Mouse (Mus musculus): ENCODE results near the gene Arhgef15. TPM values are rescaled to one million over a fixed set of nuclear protein-coding genes. Genes with fewer than 3 reads are reported as not detected.

Arhgef15 gene
- polyA plus RNA-seq, 1 experiment: 0.25 TPM

DNA sequence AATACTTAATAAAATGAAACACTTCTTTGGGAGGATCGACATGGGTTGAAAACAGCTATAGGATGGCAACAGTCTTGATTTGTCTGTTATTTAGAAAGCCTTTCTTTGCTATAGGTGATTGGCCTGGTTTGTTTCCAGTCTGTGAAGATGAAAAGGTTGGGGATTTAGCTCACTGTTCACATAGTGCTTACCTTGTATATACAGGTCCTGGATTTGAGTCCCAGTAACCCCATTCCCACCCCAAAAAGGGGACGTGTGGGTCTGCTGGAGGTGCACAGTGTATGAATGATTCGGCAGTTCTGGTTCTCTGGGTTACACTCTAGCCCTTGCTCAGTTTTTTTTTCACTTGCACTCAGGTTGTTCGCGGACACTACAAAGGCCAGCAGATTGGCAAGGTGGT lies 54.5 kb downstream of the Arhgef15 start:
- H3K79me2 ChIP-seq (ENCODE audit: control insufficient read depth, insufficient read depth): peaks cover 26% of the 10 kb centered on the region
- H3K27me3 ChIP-seq (ENCODE audit: control insufficient read depth, insufficient read depth, insufficient read length): no peaks in the 10 kb centered on the region
- peak overlapping the region; percentile 99 for H3K4me3 ChIP-seq (ENCODE audit: insufficient read depth, poor library complexity, severe bottlenecking)
- H3K36me3 ChIP-seq (ENCODE audit: control insufficient read depth, insufficient read depth): peaks cover 27% of the 10 kb centered on the region
- no peak for TF ChIP-seq CEBPB (IDR thresholded peaks at IDR 0.05; ENCODE audit: low read depth)
- TF ChIP-seq FOSL1 (IDR thresholded peaks at IDR 0.05; ENCODE audit: insufficient read depth, low read length, poor library complexity, severe bottlenecking): no peak
- no peak for TF ChIP-seq MYOD1 (IDR thresholded peaks at IDR 0.05; ENCODE audit: control insufficient read depth, insufficient read length, low read depth)
- no peak for TF ChIP-seq CTCF (IDR thresholded peaks at IDR 0.05; ENCODE audit: control insufficient read depth, insufficient read depth, insufficient read length)
- no peak for TF ChIP-seq MYOG (IDR thresholded peaks at IDR 0.05; ENCODE audit: control insufficient read depth, extremely low read depth, insufficient read length)
- TF ChIP-seq MAX (IDR thresholded peaks at IDR 0.05): no peak
- no peak for TF ChIP-seq USF1 (IDR thresholded peaks at IDR 0.05; ENCODE audit: low read depth)
- H3ac ChIP-seq (ENCODE audit: control insufficient read depth, insufficient read length, low read depth): peak overlapping the region; percentile 35
- H3K79me3 ChIP-seq (ENCODE audit: low read depth): peaks cover 15% of the 10 kb centered on the region

DNA sequence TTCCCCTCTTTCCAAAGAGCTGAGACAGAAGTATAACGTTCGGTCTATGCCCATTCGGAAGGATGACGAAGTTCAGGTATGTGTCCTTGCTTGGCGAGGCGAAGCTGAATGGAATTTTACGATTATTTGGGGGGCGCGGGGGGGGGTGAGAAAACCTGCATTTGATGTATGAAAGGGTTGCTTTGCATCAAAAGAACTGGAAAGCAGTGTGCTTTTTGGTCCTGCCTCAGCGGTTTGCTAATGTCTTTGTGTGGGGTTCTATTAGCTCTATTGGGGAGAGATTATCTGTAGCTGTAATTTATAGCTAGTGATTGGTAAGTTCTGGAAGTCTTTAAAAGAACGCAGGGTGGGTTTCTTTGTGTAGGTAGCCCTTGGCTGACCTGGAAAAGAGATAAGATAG lies 54.9 kb downstream of the Arhgef15 start:
- H3K79me3 ChIP-seq (ENCODE audit: low read depth): peaks cover 15% of the 10 kb centered on the region
- H3K4me3 ChIP-seq (ENCODE audit: insufficient read depth, poor library complexity, severe bottlenecking): peak overlapping the region; percentile 99
- H3K36me3 ChIP-seq (ENCODE audit: control insufficient read depth, insufficient read depth): peaks cover 27% of the 10 kb centered on the region
- peaks cover 26% of the 10 kb centered on the region for H3K79me2 ChIP-seq (ENCODE audit: control insufficient read depth, insufficient read depth)
- TF ChIP-seq CEBPB (IDR thresholded peaks at IDR 0.05; ENCODE audit: low read depth) (no peak), MYOG (IDR thresholded peaks at IDR 0.05; ENCODE audit: control insufficient read depth, extremely low read depth, insufficient read length) (no peak), USF1 (IDR thresholded peaks at IDR 0.05; ENCODE audit: low read depth) (no peak), MYOD1 (IDR thresholded peaks at IDR 0.05; ENCODE audit: control insufficient read depth, insufficient read length, low read depth) (no peak), FOSL1 (IDR thresholded peaks at IDR 0.05; ENCODE audit: insufficient read depth, low read length, poor library complexity, severe bottlenecking) (no peak), CTCF (IDR thresholded peaks at IDR 0.05; ENCODE audit: control insufficient read depth, insufficient read depth, insufficient read length) (no peak), MAX (IDR thresholded peaks at IDR 0.05) (no peak)
- peak overlapping the region; percentile 72 for H3ac ChIP-seq (ENCODE audit: control insufficient read depth, insufficient read length, low read depth)
- no peaks in the 10 kb centered on the region for H3K27me3 ChIP-seq (ENCODE audit: control insufficient read depth, insufficient read depth, insufficient read length)

DNA sequence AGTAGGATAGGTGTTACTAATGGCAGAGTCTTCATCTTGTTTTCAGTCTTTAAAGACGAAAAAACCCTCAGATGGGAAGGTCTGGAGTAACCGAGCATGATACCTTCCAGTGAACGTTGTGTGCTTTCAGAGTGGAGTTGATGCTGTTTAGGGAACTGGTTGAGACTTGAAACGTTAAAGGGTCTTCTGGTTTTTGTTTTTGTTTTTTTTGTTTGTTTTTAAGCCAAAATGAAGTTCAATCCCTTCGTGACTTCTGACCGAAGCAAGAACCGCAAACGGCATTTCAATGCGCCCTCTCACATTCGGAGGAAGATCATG lies 55.3 kb downstream of the Arhgef15 start:
- Histone ChIP-seq H3K4me3 (ENCODE audit: insufficient read depth, poor library complexity, severe bottlenecking) (peak overlapping the region; percentile 99), H3ac (ENCODE audit: control insufficient read depth, insufficient read length, low read depth) (peak overlapping the region; percentile 96), H3K36me3 (ENCODE audit: control insufficient read depth, insufficient read depth) (peaks cover 27% of the 10 kb centered on the region), H3K27me3 (ENCODE audit: control insufficient read depth, insufficient read depth, insufficient read length) (no peaks in the 10 kb centered on the region), H3K79me3 (ENCODE audit: low read depth) (peaks cover 15% of the 10 kb centered on the region), H3K79me2 (ENCODE audit: control insufficient read depth, insufficient read depth) (peaks cover 26% of the 10 kb centered on the region)
- TF ChIP-seq FOSL1 (IDR thresholded peaks at IDR 0.05; ENCODE audit: insufficient read depth, low read length, poor library complexity, severe bottlenecking) (no peak), MYOD1 (IDR thresholded peaks at IDR 0.05; ENCODE audit: control insufficient read depth, insufficient read length, low read depth) (no peak), USF1 (IDR thresholded peaks at IDR 0.05; ENCODE audit: low read depth) (no peak)

DNA sequence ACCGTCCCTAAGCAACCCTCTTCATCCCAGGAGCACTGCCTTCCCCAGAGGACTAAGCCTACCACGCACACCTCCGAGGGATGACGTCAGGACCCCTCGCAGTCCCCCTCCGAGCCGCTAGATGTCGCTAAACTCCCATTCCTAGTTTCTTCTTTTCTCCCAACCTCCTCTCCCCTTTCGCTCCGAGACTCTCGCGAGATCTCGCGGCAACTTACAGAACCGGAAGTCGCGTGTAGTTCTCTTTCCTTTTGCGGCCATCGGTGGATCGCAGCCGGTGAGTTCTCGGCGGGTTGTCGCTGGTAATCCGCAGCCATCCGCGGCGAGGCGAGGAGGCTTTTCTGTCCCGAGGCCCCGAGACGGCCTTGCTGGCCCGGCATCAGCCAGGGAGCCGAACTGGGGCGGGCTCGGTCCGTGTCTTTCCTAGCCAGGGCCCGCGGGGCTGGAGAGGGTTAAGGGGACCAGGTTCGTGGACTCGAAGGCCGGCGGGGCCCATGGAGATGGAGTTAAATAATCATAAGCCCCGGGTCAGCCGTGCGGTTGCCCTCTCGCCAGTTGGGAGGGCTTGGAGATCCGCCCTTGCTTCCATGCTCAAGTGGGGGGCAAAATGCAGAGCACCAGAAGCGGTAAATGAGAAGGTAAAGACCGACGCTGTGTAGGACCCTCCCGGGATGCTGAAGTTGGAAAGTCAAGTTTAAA lies 55.8 kb downstream of the Arhgef15 start, which contains the start of gene Rpl26:
Rpl26 (plus strand) TSS at position 233 of the 696 bp plus-strand sequence.
- peaks cover 27% of the 10 kb centered on the region for H3K36me3 ChIP-seq (ENCODE audit: control insufficient read depth, insufficient read depth)
- peaks cover 15% of the 10 kb centered on the region for H3K79me3 ChIP-seq (ENCODE audit: low read depth)
- H3K79me2 ChIP-seq (ENCODE audit: control insufficient read depth, insufficient read depth): peaks cover 26% of the 10 kb centered on the region
- H3K27me3 ChIP-seq (ENCODE audit: control insufficient read depth, insufficient read depth, insufficient read length): no peaks in the 10 kb centered on the region
- TF ChIP-seq MAX (IDR thresholded peaks at IDR 0.05) (peak; percentile 50), CTCF (IDR thresholded peaks at IDR 0.05; ENCODE audit: control insufficient read depth, insufficient read depth, insufficient read length) (peak; percentile 81), MYOD1 (IDR thresholded peaks at IDR 0.05; ENCODE audit: control insufficient read depth, insufficient read length, low read depth) (no peak), USF1 (IDR thresholded peaks at IDR 0.05; ENCODE audit: low read depth) (no peak), FOSL1 (IDR thresholded peaks at IDR 0.05; ENCODE audit: insufficient read depth, low read length, poor library complexity, severe bottlenecking) (no peak), CEBPB (IDR thresholded peaks at IDR 0.05; ENCODE audit: low read depth) (no peak)
- peak within 1 kb of the TSS; percentile 99 for H3K4me3 ChIP-seq (ENCODE audit: insufficient read depth, poor library complexity, severe bottlenecking)
- H3ac ChIP-seq (ENCODE audit: control insufficient read depth, insufficient read length, low read depth): peak within 1 kb of the TSS; percentile 96

DNA sequence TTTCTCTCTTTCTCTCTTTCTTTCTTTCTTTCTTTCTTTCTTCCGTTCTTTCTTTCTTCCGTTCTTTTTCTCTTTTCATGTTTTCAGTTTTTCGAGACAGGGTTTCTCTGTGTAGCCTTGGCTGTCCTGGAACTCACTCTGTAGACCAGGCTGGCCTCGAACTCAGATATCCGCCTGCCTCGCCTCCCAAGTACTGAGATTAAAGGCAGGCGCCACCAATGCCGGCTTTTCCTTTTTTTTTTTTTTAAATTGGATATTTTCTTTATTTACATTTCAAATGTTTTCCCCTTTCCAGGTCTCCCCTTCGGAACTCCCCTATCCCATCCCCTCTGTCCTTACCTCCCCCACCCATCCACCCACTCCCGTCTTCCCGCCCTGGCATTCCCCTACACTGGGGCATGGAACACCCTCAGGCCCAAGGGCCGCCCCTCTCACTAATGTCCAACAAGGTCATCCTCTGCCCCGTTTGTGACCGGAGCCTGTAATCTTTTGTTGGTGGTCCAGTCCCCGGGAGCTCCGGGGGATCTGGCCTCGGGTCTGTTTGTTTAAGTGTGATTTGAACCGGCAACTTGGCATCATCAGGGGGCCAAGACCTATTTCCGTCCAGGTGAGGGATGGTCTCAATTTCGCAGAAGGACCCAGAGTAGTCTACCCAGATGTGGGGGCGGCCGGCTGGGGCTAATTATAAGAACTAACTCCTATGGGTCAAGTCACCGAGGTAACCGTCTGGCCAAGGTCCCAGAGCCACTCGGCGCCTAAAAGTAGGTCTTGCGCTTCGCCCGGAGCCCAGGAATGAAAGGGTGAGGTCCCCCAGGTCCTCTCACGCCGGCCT lies 56.5 kb downstream of the Arhgef15 start:
- peaks cover 27% of the 10 kb centered on the region for H3K36me3 ChIP-seq (ENCODE audit: control insufficient read depth, insufficient read depth)
- peaks cover 15% of the 10 kb centered on the region for H3K79me3 ChIP-seq (ENCODE audit: low read depth)
- TF ChIP-seq MAX (IDR thresholded peaks at IDR 0.05) (no peak), MYOD1 (IDR thresholded peaks at IDR 0.05; ENCODE audit: control insufficient read depth, insufficient read length, low read depth) (no peak), FOSL1 (IDR thresholded peaks at IDR 0.05; ENCODE audit: insufficient read depth, low read length, poor library complexity, severe bottlenecking) (no peak), USF1 (IDR thresholded peaks at IDR 0.05; ENCODE audit: low read depth) (no peak)
- H3K4me3 ChIP-seq (ENCODE audit: insufficient read depth, poor library complexity, severe bottlenecking): peak overlapping the region; percentile 14
- peaks cover 26% of the 10 kb centered on the region for H3K79me2 ChIP-seq (ENCODE audit: control insufficient read depth, insufficient read depth)
- peak overlapping the region; percentile 44 for H3ac ChIP-seq (ENCODE audit: control insufficient read depth, insufficient read length, low read depth)
- no peaks in the 10 kb centered on the region for H3K27me3 ChIP-seq (ENCODE audit: control insufficient read depth, insufficient read depth, insufficient read length)
